Mouse (Mus musculus): ENCODE results near the gene Pdlim7.

Pdlim7 gene

DNA sequence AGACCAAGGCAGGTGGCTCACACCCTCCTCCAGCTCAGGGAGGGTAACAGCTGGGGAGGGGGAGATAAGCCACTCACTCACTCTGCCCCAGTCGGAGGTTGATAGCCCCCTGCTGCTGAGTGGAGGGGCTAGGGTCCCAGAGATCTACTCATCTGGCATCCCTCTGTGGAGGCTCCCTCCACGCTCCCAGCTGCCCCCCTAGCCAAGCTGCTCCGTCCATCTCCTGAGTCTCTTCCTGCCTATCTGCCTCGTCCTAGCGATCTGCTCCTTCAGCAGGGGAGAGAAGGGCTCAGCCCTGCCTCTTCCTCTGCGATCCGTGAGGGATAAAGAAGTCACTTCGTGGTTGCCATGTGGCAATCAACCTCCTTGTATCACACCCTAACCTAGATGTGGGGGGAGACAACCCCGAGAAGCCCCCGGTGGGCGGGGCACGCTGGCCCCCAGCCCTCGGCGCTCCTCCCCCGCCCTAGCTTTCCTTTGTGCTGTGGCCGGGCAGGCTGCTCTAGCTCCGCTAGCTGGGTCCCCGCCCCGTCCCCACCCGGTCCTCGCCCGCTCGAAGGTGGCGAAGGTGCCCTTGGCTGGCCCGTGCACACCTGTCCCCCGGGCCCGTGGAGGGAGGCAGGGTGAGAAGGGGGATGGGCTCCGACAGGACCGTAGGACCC is 26.4 kb downstream of the Pdlim7 start:
- DNase-seq (ENCODE audit: low spot score in 2 of 2), result no peak

DNA sequence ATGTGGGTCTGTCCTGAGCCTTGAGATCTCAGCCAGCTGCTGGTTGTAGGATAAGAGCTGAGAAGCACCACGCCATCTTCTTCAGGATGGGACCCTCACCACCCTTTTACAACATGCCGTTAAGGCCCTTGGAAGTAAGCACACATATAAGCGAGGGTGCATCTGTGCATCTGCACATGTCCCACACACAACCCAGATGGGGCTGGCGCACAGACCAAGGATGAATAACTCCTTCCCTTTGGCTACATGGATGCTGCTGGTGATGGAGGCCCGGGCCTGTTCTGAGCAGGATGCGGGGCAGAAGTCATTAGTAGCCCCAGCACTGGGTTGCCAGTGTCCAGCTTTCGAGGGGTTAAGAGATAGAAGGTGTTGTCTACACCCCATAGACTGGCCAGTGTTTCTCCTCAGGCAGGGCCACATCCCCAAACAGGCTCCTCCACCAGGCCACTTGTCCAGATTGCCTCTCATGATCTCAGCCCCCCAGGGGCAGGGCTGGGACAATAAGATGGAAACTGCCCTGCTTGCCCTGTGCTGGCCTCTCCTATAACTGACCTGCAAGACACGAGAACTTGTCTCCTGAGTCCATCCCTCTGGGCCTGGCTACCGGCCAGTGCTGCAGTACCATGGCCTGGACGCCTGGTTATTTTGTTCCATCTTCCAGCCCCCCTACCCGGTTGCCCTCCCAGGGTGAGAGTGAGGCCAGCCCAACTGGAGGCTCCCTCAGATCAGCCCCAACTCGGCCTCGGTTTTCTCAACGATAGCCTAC is 27.3 kb downstream of the Pdlim7 start:
- no peak for DNase-seq (ENCODE audit: low spot score in 2 of 2)

DNA sequence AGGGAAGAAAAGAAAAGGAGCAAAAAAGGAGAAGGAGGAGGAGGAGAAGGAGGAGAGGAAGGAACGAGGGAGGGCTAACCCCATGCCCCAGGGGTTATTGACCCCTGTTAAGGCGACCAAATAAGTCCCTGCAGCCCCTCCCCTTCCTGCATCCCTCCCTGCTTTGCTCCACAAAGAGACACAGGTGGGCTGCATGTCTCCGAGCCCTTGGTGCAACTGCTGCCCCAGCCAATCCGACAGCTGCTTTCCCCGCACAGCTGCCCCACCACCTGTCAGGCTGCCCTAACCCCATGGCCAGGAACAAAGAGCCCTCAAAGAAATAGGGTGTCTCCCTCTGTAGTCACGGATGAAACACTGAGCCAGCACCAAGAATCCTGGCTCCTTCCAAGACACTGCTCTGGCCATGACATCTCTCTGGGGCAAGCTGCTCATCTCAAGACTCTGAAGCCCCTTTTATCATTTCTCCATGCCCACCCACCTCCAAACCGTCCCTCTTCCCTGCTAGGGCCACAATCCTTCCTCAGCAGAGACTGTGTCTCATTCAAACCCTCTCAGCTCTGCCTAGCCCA is 28.9 kb downstream of the Pdlim7 start:
- no peak for DNase-seq (ENCODE audit: low spot score in 2 of 2)

DNA sequence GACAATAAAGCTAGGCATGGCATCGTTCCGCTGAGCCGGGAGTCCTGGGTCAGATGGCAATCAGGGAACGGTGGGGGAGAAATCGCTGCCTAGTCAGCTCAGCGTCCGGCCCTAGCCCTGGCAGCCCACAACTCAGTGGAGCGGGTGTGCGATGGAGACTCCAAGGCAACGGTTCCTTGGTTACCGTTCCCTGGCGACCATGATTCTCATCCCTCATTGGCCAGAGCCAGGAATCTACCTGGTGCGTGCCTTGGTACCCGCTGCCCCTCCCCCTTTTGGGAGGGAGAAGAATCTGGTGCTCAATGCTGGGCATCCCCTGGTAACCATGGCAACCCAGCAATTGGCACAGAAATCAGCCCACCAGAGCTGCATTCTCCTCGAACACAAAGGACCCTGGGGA is 29.9 kb downstream of the Pdlim7 start:
- no peak for DNase-seq (ENCODE audit: low spot score in 2 of 2)

DNA sequence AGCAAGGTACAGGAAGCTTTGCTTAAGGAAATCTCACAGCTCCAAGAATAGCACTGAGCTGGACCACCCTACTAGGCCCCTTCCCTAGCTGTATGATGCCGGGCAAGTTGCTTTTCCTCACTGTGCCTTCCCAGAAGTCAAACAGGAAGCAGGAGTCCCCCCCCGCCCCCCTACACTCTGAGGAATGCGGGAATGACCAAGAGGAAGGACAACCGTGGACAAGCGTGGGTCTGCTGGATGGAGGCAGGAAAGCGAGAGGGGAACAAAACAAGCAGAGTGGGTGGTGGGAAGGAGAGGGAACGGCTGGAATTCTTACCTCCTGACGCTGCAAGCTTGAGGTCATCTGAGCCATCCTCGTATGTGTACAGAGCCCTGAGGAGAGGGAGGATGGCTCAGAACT is 30.4 kb downstream of the Pdlim7 start:
- no peak for DNase-seq (ENCODE audit: low spot score in 2 of 2)

DNA sequence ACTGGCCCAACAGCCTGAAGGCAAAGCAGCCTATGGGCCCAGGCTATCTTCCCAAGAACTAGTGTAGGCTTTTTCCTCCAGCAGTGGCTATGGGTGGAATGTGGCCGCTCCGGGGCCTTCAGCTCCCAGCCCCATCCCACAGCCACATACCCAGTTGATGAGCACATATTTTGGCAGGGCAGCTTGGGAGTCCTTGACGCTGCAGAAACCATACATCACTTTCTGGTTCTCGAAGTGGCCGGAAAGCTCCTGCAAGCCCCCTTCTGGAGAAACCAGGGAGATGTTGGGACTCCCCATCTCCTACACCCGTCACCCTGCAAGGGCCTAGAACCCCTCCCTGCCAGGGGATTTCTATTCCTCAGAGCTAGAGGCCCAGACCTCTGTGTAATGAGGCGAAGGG is 30.9 kb downstream of the Pdlim7 start:
- DNase-seq (ENCODE audit: low spot score in 2 of 2), result no peak

DNA sequence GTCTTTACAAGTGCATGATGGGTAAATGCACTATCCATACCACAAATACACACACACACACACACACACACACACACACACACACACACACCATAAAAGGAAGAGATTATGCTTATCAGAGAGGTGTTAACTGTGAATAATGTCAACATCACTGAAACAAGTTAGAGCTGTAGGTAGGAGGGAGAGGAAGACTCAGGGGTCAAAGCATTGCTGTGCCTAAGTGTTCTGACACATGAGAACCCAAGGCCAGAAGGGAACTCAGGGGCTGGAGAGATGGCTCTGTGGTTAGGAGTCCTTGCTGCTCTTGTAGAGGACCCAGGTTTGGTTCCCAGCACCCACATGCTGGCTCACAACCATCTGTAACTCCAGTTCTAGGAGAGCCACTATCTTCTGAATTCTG is 33.5 kb downstream of the Pdlim7 start:
- no peak for DNase-seq (ENCODE audit: low spot score in 2 of 2)

DNA sequence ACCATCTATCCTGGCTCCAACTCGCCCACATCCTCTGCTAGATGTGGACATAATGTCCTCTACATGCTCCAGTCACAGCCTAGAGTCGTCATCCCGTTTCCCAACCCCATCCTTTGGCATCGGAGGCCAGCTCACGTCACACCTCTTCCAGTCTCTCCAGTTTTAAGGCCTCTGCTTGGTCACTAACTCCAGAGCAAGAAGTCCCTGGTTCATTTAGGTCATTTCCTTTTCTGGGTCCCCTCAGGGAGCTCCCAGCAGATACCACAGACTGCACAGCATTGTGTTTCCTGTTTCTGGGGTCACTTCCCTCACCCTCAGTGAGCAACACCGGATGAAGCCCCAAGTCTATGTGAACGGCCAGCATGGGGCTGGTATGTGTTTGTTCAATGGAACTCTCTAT is 34.5 kb downstream of the Pdlim7 start:
- DNase-seq (ENCODE audit: low spot score in 2 of 2), result no peak

DNA sequence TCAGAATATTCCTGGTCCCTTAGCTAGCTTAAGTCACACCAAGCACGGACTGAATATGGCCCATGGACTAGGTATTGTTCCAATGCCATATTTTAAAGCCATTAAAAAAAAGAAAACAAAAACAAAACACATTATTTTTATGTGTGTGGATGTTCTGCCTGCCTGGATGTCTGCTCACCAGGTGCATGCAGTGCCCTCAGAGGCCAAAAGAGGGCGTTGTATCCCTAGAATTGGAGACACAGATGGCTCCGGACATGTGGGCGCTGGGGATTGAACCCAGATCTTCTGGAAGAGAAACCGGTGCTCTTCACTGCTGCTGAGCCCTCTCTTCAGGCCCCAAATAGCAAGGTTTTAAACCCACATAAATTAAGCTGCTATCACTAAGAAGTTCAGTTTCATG is 35.4 kb downstream of the Pdlim7 start:
- no peak for DNase-seq (ENCODE audit: low spot score in 2 of 2)

DNA sequence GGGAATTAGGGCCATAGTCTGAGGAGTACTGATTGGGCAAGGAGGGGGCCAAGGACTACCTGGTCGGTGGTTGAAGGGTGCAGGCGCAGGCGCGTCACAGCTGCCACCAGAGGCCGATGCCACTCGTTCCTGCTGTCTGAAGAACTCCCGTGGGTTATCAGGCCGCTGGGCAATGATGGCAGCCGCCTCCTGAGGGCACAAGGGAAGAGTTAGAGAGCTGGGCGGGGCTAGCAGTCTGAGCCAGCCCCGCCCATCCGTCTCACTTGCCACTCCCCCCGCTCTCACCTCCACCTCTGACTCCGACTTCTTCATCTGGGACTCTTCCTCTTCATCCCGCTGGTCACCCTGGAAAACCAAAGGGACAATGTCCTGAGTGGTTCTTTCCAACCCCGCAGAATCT is 36.0 kb downstream of the Pdlim7 start:
- DNase-seq (ENCODE audit: low spot score in 2 of 2), result no peak

DNA sequence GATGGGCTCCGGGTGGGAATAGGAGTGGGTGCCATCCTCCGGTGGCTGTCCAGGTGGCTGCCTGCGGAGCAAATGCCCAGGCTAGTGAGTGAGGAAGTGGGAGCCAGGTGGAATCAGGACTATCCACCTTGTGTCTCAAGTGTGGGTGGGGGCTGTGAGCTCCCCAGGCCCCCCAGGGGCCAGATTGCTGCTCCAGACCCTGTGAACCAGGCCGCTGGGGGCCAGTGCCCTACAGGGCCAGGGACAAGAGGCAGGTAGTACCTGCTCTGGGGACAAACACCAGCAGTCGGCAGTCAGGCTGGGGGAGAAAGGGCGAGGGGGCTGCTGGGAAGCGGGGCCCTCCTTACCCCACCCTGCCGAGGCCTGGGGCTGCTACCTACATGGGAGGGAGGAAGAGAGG is 37.2 kb downstream of the Pdlim7 start:
- no peak for DNase-seq (ENCODE audit: low spot score in 2 of 2)

DNA sequence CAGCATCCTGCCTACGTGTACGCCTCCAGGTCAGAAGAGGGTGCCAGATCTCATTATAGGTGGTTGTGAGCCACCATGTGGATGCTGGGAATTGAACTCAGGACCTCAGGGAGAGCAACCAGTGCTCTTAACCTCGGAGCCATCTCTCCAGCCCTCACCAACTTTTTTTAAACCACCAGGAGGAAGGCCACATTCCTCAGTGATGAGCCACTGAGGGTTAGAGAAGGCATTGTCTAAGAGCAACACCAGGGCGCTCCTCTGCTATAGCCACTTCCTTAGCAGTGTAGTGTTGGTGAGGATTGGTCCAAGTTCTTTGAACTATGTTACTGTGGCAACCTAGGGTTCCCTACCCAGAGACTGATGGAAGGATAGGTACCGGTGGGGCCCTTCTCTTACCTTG is 37.7 kb downstream of the Pdlim7 start:
- no peak for DNase-seq (ENCODE audit: low spot score in 2 of 2)

DNA sequence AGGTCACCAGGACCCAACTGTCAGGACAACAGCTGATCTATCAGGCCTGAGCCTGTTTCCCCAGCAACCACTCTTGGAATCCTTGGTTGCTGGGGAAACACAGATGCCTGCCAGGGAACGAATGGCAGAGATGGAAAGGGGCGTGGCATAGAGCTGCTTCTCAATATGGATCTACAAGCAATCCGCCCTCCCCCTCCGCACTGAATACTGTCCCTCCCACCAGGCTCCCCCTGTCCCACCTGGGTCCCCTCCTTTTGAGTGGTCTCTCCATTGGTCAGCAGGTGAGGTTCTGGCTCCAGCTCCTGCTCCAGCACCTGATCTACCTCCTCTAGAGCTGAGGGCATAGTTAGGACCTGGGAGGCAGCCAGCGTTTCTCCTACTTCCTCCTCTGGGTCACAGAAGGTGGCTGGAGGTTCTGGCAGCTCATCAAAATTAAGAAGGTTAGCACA is 38.8 kb downstream of the Pdlim7 start:
- DNase-seq (ENCODE audit: low spot score in 2 of 2), result no peak

DNA sequence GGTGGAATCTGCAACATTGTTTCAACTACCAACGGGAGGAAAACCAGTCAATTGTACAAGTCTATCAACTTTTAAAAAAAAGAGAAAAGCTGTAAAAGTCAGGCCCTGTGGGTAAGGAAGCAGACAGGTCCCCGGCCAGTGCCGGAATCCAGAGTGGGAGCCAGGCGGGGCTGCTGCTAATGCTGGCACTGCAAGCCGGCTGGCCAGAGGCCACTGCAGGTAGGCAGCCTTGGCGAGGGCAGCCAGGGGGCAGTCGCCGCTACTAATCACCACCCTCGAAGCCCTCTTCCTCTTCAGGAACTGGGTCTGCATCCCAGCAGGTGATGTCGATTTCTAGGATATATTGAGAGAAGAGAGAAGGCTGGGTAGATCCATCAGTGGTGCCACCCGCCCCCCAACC is 39.5 kb downstream of the Pdlim7 start:
- no peak for DNase-seq (ENCODE audit: low spot score in 2 of 2)

DNA sequence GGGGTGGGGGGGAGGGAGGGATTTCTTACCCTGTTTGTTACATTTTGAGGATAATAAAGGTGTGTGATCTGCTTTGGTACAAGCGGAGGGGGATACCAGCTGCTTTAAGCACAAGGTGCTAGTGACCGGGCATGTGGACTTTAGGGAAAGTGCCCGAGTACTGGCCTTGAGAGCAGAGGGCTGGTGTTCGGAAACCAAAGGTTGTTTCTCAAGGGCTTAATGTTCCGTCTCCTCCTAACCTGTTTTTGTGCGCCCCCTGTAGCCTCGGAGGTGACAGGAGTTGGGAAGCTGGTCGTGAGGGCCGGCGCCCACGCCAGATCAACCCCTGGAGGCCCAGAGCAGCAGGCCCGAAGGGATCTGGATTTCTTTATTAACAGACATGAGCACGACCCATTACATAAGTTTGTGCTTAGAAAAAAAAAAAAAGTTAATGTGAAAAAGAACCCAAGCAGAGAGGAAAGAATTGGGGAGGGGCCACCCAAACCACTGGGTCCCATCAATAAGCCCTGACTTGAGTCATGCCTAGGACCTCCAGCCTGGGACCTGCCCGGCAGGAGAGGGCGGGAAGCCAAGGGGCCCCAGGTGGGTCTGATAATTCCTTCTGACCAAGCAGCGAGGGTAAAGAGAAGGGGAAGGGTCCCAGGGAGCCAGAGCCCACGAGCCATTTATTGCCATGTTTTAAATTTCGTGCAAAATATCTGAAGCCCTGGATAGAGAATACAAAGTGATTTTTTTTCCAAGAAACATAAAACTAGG is 40.2 kb downstream of the Pdlim7 start:
- DNase-seq (ENCODE audit: low spot score in 2 of 2), result no peak

DNA sequence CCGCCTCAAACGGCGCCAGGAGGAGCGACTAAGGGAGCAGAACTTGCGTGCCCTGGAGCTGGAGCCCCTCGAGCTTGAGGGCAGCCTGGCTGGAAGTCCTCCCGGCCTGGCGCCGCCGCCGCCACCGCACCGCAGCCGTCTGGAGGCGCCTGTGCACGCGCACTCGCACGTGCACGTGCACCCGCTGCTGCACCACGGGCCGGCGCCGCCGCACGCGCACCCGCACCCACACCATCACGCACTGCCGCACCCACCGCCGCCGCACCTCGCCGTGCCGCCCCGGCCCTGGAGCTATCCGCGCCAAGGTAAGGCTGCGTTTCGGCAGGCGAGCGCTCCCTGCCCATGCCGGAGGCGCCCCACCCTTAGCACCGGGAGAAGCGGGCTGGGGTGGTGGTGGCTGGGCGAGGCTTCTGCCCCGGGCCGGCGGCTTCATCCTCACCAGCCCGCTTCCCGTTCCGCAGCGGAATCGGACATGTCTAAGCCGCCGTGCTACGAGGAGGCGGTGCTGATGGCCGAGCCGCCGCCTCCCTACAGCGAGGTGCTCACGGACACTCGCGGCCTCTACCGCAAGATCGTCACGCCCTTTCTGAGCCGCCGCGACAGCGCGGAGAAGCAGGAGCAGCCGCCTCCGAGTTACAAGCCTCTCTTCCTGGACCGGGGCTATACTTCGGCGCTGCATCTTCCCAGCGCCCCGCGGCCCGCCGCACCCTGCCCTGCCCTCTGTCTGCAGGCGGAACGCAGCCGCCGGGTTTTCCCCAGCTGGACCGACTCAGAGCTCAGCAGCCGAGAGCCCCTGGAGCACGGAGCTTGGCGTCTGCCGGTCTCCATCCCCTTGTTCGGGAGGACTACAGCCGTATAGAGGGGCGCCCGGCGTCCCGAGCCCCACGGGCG is 41.1 kb downstream of the Pdlim7 start:
- peak in 1 of 2 experiments; percentile 59 for DNase-seq (ENCODE audit: low spot score in 2 of 2)

DNA sequence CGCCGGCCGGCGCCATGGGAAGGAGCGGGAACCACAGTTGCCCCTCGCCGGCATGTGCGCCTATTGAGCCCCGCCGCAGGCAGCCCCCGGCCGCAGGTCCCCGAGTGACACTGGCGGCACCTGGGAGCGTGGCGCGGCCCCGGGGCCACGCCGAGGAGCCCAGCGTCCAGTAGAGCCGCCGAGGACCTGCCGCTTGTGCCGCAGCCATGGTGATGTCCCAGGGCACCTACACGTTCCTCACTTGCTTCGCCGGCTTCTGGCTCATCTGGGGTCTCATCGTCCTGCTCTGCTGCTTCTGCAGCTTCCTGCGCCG is 41.7 kb downstream of the Pdlim7 start:
- DNase-seq (ENCODE audit: low spot score in 2 of 2), result no peak

DNA sequence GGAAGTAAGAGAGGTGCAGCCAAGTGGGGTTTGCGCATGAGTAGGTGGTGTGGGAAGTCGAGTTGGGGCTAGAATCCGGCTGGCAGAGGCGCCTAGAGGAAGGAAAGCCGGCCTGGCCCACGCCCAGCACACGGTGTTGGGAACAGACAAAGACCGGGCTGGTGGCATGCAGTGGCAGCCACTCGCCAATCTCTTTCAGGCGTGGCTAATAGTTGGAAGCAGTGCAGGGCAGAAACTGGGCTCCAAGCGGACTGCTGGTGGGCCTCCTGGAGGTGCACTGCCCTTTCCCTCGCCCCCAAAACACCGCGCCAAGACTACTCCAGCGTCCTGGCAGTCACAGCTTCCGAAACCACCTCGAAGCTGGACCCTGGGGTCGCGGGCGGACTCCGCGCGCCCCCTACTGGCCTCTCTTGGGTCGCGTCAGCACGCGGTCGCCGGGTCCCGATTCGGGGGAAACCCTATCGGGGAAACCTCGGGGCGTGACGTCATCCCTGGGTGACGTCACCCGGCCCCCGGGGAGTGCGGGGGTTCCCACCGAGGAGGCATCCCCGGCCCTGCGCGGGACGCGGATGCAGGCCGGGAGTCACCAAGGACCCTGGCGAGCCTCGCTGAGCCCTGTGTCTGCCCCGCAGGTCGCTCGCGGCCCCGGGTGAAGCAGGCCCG is 42.2 kb downstream of the Pdlim7 start:
- peak; percentile 66 to 82 for DNase-seq (ENCODE audit: low spot score in 2 of 2)

DNA sequence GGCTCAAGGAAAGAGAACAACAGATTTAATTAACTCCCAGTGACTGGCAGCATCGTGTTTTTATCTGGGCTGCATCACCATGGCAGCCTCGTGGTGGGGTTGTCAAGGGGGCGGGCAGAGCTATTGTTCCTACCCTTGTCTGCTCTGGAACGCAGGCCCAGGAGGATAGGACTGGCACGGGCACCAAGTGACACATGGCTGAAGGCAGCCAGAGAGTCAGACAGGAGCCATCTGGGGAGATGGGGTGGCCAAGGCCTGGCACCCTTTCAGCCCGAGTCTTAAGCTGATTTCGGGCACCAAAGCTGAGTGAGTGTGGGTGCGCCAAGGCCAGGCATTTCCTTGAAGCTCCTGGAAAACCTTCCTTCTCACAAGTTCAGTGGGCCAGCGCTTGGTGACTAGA is 43.1 kb downstream of the Pdlim7 start:
- no peak for DNase-seq (ENCODE audit: low spot score in 2 of 2)

DNA sequence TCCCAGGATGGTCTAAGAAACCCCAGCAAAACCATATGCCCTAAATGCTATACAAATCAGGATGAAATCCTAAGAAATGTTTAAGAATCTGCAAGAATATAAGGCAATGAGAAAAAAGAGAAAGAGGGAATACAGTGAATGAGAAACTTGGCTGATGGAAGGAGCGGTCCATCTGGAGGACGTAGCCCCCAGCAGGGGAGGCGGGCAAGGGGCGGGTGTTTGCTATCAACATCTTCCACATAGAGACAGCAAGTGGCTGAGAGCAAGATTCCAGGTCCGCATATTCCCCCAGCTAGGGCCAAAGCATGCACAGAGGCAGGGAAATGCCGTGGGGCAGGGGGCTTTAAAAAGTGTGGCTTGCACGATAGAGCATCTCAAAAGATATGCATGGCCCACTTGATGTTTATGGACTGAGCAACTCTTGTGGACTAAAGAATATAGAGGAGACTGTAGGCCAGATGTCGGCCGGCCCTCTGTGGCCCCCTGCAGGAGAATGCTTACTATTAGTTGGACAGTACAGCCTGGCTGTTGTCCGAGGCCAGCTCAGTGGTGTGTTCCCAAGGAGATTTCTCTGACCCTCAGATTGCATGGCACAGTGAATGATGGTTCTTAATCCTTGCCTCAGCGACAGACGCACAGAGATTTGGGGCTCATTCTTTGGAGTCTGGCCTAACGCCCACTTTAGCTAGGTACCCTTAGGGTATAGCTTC is 44.5 kb downstream of the Pdlim7 start:
- DNase-seq (ENCODE audit: low spot score in 2 of 2), result no peak
